Mouse (Mus musculus): ENCODE data around the gene Mrpl11.

- TF ChIP-seq CTCF (conservative IDR thresholded peaks at IDR 0.05 in 1 of 2, IDR thresholded peaks at IDR 0.05 in 1 of 2; ENCODE audit: low read depth in 2 of 2, low read length in 2 of 2) = no peak
- TF ChIP-seq POLR2A (IDR thresholded peaks at IDR 0.05; ENCODE audit: low read depth, low read length) = no peak
- no peak for TF ChIP-seq ZKSCAN1 (IDR thresholded peaks at IDR 0.05; ENCODE audit: borderline replicate concordance, low read depth, low read length)
- TF ChIP-seq HCFC1 (IDR thresholded peaks at IDR 0.05; ENCODE audit: low read depth, low read length) = no peak
- no peak for TF ChIP-seq RCOR1 (conservative IDR thresholded peaks at IDR 0.05; ENCODE audit: low read depth, low read length)
- TF ChIP-seq NRF1 (IDR thresholded peaks at IDR 0.05; ENCODE audit: low read depth, low read length) = no peak
- no peak for TF ChIP-seq MEF2A (IDR thresholded peaks at IDR 0.05; ENCODE audit: borderline replicate concordance, low read depth, low read length)
- TF ChIP-seq TCF12 (IDR thresholded peaks at IDR 0.05; ENCODE audit: low read depth, low read length) = no peak
- TF ChIP-seq EP300 (IDR thresholded peaks at IDR 0.05; ENCODE audit: low read length) = no peak
- no peak for TF ChIP-seq ETS1 (conservative IDR thresholded peaks at IDR 0.05; ENCODE audit: low read depth, low read length)
- no peak for TF ChIP-seq CHD1 (IDR thresholded peaks at IDR 0.05; ENCODE audit: low read depth, low read length)
- no peak for TF ChIP-seq USF1 (IDR thresholded peaks at IDR 0.05; ENCODE audit: low read depth, low read length)
Measured at GRCm38 (mm10) chr19:4994043-4994442, 32.1 kb downstream of the Mrpl11 start.
